Mouse (Mus musculus) hindbrain, embryonic 10.5 days (tissue): ENCODE measurements at regions not wholly inside any gene's neighbourhood (a gene's known extent, or its start where the extent isn't known, plus 50 kb on each side); places are given as distances from the start of the nearest gene placed in this dataset.

Experiments
- DNase-seq: peaks from one replicate; pipeline ENCODE4 v3.0.0-alpha.2; 2017; ENCODE audit warnings: low spot score
- H3K27ac ChIP-seq: fragments of 300-500 bp; sonication (generic); 2 replicates; pipeline ENCODE4 v1.5.1; 2016; ENCODE audit warnings: mild to moderate bottlenecking, moderate library complexity
- H3K27me3 ChIP-seq: fragments of 300-500 bp; sonication (generic); 2 replicates; pipeline ENCODE4 v1.6.1; 2016; ENCODE audit warnings: mild to moderate bottlenecking; ENCODE audit not compliant: poor library complexity, insufficient read depth, severe bottlenecking
- H3K36me3 ChIP-seq: fragments of 300-500 bp; sonication (generic); 2 replicates; pipeline ENCODE4 v1.6.1; 2016; ENCODE audit warnings: mild to moderate bottlenecking, moderate library complexity
- H3K4me1 ChIP-seq: fragments of 300-500 bp; sonication (generic); replicated peaks from 2 replicates; pipeline ENCODE4 v1.6.1; 2016; ENCODE audit warnings: mild to moderate bottlenecking
- H3K4me3 ChIP-seq: fragments of 300-500 bp; sonication (generic); 2 replicates; pipeline ENCODE4 v1.5.1; 2016; ENCODE audit warnings: mild to moderate bottlenecking, moderate library complexity
- H3K9me3 ChIP-seq: fragments of 300-500 bp; sonication (generic); 2 replicates; pipeline ENCODE4 v1.6.1; 2016; ENCODE audit warnings: mild to moderate bottlenecking, moderate library complexity
- WGBS: fragments of 180-500 bp; shearing (Covaris S2); methylation state at CpG from one replicate; pipeline ENCODE4 v1.1.7; 2016; 5-methylcytosine and 5-hydroxymethylcytosine counted together

DNA sequence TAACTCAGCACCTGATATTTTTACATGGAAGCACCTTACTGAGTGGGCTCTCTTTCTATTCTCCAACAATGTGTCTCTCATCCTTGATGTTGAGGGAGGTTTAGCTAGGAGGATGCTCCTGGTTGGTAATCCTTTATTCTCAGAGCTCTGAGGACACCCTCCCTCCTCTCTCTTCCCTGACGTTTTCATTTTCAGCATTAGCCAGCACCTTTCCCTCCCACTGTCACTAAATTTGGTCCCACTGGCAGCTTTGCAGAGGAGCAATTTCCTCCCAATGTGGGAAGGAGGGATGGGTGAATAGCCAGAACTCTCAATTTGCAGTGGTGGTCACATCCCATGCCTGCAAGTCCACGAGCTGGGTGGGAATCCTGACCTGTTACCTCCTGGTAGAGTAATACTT is 402.5 kb upstream of the Cdh4 start:
- Histone ChIP-seq H3K36me3 (no peaks in the 10 kb centered on the region), H3K4me3 (no peak overlapping the region), H3K4me1 (peaks cover 26% of the 10 kb centered on the region), H3K27ac (no peak overlapping the region), H3K9me3 (no peaks in the 10 kb centered on the region), H3K27me3 (peaks cover 6% of the 10 kb centered on the region)
- 65% methylated on average over 2 of the region's 2 CpGs for WGBS
- DNase-seq = no peak

DNA sequence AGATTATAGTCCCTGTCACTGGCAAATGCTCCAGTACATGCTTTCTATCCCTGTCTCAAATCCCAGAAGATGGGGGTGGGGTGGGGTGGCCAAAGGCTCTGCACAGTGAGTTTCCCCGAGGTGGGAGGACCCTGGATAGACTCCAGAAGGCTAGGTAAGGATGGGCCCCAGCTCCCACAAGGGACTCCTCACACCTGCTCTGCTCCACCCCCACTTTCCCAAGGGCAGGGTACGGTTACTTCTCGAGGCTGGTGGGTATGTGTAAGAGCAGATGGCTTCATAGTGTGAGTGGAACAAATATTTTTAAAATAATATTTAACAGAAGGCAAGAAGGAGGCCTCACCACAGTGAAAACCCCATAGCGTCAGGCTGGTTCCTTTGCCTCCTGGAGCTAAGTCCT is 398.6 kb upstream of the Cdh4 start:
- H3K4me3 ChIP-seq = no peak overlapping the region
- DNase-seq = no peak
- WGBS = 74% methylated on average over 4 of the region's 4 CpGs
- H3K4me1 ChIP-seq = peaks cover 33% of the 10 kb centered on the region
- H3K27me3 ChIP-seq = peaks cover 6% of the 10 kb centered on the region
- H3K27ac ChIP-seq = no peak overlapping the region
- no peaks in the 10 kb centered on the region for H3K36me3 ChIP-seq
- no peaks in the 10 kb centered on the region for H3K9me3 ChIP-seq

DNA sequence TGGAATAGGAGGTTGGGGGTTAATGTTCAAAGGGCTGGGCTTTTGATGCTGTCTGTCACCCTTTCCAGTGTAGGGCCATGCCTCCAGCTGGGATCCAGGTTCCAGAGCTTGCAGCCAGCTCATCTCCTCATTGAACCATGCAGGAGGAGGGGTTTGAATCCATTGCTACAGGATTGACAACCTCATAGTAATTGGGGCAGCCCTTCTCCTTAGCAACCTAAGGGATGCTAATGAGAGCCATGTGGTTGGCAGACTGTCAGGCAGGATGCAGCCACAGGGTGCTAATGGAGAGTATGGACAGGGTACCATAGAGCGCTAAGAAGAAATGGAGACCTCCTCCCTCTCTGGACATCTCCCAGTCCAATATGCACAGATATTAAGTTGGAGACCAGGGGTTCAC is 396.9 kb upstream of the Cdh4 start:
- H3K4me1 ChIP-seq = peaks cover 33% of the 10 kb centered on the region
- H3K36me3 ChIP-seq = no peaks in the 10 kb centered on the region
- DNase-seq = peak; percentile 45
- WGBS = 35% methylated on average over 1 of the region's 1 CpGs
- H3K27me3 ChIP-seq = peaks cover 7% of the 10 kb centered on the region
- no peak overlapping the region for H3K27ac ChIP-seq
- no peaks in the 10 kb centered on the region for H3K9me3 ChIP-seq
- H3K4me3 ChIP-seq = no peak overlapping the region

DNA sequence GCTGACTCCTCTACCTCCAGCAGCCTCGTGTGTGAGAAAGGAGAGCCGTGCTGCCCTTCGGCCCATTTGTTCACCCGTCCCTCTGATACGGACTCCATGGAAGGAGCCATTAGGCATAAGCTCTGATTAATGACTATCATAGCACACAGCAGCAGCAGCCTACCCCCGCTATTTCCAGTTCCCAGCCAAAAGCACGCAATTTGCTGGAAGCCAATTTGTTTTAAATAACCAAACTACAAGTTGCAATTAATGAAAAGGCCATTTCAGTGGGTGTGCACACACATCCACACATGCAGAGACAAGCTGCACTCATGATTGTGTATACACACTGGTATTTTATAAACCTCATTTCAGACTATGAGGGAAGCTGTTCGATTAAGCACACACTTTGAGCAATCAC is 387.8 kb upstream of the Cdh4 start:
- no peak overlapping the region for H3K27ac ChIP-seq
- no peak for DNase-seq
- H3K27me3 ChIP-seq = peaks cover 11% of the 10 kb centered on the region; the same call in 1 of the 2 replicates
- H3K36me3 ChIP-seq = no peaks in the 10 kb centered on the region
- no peak overlapping the region for H3K4me3 ChIP-seq
- 87% methylated on average over 8 of the region's 8 CpGs for WGBS
- 0 out of 2 replicates have a peak, but pooled peaks cover 2% of the 10 kb centered on the region for H3K4me1 ChIP-seq
- no peaks in the 10 kb centered on the region for H3K9me3 ChIP-seq

DNA sequence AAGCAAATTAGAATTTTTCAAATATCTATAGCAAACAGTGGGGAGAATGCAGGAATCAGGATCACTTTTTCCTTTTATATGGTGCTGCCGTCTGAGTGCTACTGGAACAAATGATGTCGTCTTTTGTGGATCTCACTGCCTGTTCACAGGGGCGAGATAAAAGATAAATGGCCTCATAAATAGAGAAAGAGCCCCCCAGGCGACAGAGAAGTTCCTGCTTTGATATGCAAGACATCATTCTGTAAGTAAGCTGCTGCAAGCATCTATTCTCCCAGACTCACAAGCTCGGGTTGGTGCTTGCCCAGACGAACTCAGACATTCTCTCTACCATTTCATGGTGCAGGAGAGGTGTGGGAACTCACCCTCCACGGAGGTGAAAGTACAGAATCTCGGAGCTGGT is 377.6 kb upstream of the Cdh4 start:
- WGBS = 50% methylated on average over 8 of the region's 8 CpGs
- Histone ChIP-seq H3K27ac (no peak overlapping the region), H3K27me3 (no peaks in the 10 kb centered on the region), H3K9me3 (no peaks in the 10 kb centered on the region), H3K4me3 (no peak overlapping the region), H3K4me1 (peaks cover 7% of the 10 kb centered on the region; the same call in 1 of the 2 replicates), H3K36me3 (no peaks in the 10 kb centered on the region)
- DNase-seq = no peak

DNA sequence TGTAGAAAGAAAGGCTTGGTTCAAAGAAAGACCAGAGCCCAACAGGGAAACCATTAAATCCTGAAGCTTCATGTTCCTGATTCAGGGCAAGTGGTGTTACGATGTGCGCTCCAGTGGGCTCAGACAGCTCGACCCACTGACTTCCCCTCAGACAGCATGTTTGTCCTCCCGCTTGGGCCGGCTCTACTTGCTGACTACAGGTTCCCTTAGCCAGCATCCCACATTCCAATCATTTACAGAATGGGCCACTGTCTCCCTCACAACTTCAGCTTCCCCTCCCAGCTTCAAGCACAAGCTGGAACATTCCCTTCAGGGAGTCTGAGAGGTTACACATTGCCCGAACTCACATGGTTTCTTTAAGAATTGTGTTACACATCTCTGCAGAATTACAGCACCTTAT is 372.7 kb upstream of the Cdh4 start:
- Histone ChIP-seq H3K27ac (no peak overlapping the region), H3K4me3 (no peak overlapping the region), H3K9me3 (no peaks in the 10 kb centered on the region), H3K4me1 (peaks cover 7% of the 10 kb centered on the region; the same call in 1 of the 2 replicates), H3K27me3 (no peaks in the 10 kb centered on the region), H3K36me3 (no peaks in the 10 kb centered on the region)
- no peak for DNase-seq
- WGBS = 71% methylated on average over 6 of the region's 6 CpGs

DNA sequence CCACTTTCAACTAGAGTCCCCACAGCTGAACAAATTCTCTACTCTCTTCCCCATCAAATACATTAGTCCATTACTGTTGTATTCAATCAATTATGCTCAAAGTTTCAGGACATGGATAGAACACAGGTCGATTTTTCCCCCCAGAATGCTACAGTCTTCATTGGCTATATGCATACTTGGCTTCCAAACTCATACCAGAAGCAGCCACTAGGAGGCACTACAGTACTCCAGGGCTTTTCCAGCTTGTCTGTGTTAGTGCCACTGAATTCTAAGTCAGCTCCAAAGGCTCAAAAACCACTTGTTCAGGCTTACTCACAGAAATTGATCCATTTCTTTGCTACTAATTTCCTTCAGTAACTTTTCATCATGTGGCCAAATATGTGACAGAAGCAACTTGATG is 371.9 kb upstream of the Cdh4 start:
- peak; percentile 59 for DNase-seq
- H3K27ac ChIP-seq = no peak overlapping the region
- no peaks in the 10 kb centered on the region for H3K27me3 ChIP-seq
- WGBS = 64% methylated on average over 1 of the region's 1 CpGs
- no peaks in the 10 kb centered on the region for H3K4me1 ChIP-seq
- H3K9me3 ChIP-seq = no peaks in the 10 kb centered on the region
- H3K36me3 ChIP-seq = no peaks in the 10 kb centered on the region
- H3K4me3 ChIP-seq = no peak overlapping the region

DNA sequence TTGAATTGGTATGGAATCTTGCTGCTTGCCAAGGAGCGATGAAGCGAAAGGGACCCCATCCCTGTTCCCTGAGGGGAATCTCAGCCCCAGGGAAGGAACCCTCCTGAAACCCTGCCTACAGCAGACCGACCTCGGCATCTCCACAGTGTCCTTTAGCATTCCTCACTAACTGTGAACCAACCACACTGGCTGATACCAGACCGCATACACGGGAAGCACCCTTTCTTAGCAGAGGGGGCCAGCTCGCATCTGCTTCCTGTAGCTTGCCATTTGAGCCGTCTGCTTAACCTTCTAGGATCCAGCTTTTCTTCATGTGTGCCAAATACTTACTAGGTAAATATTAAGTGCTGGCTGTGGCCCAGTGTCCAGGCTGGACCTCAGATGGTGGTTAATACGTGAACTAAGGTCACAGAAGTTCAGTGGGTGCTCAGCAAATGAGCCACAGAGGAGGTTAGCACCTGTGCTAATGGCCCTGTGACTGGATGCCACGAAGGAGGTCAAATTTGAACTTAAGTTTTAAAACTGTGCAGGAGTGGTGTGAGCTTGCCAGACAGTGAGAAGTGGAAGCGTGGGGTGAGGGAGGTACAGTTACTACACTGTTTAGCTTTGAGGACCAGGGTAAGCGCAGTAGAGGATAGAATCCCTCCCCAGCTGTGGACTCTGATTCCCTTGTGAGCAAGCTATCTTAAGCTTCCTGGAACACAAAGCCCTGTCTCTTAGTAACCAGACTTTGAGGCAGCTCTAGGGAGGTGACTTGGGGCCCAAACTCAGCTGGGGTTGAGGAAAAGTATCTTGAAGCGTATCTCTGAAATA is 361.6 kb upstream of the Cdh4 start:
- 82% methylated on average over 13 of the region's 13 CpGs for WGBS
- H3K9me3 ChIP-seq = no peaks in the 10 kb centered on the region

DNA sequence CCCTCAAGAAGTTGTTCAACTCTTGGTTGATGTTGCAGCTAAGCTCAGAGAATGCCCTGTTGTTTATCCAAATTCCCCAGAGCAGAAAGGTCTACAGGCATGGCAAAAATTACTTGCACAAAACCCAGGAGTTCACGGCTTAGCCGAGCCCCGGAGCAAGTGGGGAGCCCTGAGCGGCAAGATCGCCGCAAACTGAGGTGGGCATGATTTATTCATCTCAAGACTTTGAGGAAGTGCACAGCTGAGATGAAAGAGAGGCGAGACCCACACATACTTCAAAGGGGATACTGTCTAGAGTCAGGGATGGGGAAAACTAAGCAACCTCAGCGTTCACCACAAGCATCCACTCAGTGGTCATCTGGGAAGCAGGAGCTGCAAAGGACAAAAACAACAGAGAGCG is 355.3 kb upstream of the Cdh4 start:
- no peak for DNase-seq
- Histone ChIP-seq H3K4me1 (no peaks in the 10 kb centered on the region), H3K9me3 (no peaks in the 10 kb centered on the region), H3K27me3 (no peaks in the 10 kb centered on the region), H3K36me3 (no peaks in the 10 kb centered on the region), H3K4me3 (no peak overlapping the region), H3K27ac (no peak overlapping the region)
- 88% methylated on average over 9 of the region's 9 CpGs for WGBS

More for the DNA sequence above, 361.6 kb upstream of the Cdh4 start:
- DNase-seq = no peak
- H3K36me3 ChIP-seq = no peaks in the 10 kb centered on the region
- no peak overlapping the region for H3K27ac ChIP-seq
- H3K4me1 ChIP-seq = peaks cover 16% of the 10 kb centered on the region
- no peaks in the 10 kb centered on the region for H3K27me3 ChIP-seq
- H3K4me3 ChIP-seq = no peak overlapping the region

DNA sequence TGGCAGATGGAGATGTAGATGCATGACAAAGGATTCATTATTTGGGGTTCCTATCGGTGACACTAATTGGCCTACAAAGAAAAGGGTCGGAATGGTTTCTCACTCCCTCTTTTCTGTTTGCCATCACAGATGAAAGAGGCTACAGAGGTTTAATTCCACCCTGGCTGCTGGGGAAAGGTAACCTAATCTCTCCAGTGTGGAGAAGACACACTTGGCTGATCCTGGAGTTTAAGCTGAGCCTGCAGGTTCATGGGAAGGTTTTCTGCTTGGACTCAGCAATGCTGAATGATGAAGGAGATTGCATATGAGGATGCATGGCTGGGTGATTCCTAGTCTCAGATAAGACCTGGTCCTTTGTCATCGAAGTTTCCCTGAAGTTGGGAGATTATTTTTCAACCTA is 350.8 kb upstream of the Cdh4 start:
- no peak overlapping the region for H3K4me3 ChIP-seq
- WGBS = 46% methylated on average over 3 of the region's 3 CpGs
- no peak overlapping the region for H3K27ac ChIP-seq
- no peaks in the 10 kb centered on the region for H3K9me3 ChIP-seq
- H3K4me1 ChIP-seq = peaks cover 24% of the 10 kb centered on the region
- no peaks in the 10 kb centered on the region for H3K27me3 ChIP-seq
- no peaks in the 10 kb centered on the region for H3K36me3 ChIP-seq
- no peak for DNase-seq

DNA sequence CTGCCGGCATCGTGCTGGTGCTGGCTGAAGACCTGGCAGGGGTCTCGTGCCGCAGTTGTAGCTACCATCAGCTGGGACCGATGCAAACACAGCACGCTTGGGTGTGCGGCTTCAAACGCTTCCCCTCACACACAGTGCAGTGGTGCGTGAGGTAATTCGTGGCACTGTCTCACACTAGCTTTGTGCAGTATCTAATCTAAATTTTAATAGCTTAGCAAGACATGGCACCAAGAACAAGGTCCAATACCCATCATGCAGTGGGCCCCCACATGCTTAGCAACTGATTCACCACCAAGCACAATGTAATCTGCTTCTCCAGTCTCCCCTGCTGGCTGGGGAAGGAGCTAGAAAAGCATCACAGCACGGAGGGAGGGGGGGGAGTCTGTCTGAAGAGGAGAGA is 348.2 kb upstream of the Cdh4 start:
- Histone ChIP-seq H3K4me3 (no peak overlapping the region), H3K27ac (no peak overlapping the region; the same call in 1 of the 2 replicates), H3K36me3 (no peaks in the 10 kb centered on the region), H3K9me3 (0 out of 2 replicates have a peak, but pooled peaks cover 3% of the 10 kb centered on the region), H3K27me3 (no peaks in the 10 kb centered on the region), H3K4me1 (peaks cover 33% of the 10 kb centered on the region)
- 53% methylated on average over 11 of the region's 11 CpGs for WGBS
- peak; percentile 10 for DNase-seq

DNA sequence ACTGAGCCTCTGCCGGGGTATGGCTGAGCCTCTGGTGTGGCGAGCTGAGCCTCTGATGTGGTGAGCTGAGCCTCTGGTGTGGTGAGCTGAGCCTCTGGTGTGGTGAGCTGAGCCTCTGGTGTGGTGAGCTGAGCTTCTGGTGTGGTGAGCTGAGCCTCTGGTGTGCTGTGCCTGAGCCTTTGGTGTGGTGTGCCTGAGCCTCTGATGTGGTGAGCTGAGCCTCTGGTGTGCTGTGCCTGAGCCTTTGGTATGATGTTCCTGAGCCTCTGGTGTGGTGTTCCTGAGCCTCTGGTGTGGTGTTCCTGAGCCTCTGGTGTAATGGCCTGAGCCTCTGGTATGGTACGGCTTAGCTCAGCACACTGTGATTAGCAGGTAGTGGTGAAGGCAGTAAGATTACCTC is 346.2 kb upstream of the Cdh4 start:
- H3K9me3 ChIP-seq = 0 out of 2 replicates have a peak, but pooled peaks cover 4% of the 10 kb centered on the region
- no peak for DNase-seq
- peaks cover 33% of the 10 kb centered on the region for H3K4me1 ChIP-seq
- H3K27me3 ChIP-seq = no peaks in the 10 kb centered on the region
- no peaks in the 10 kb centered on the region for H3K36me3 ChIP-seq
- H3K27ac ChIP-seq = peak overlapping the region; percentile 50; the same call in 1 of the 2 replicates
- no peak overlapping the region for H3K4me3 ChIP-seq
- 94% methylated on average over 3 of the region's 3 CpGs for WGBS

DNA sequence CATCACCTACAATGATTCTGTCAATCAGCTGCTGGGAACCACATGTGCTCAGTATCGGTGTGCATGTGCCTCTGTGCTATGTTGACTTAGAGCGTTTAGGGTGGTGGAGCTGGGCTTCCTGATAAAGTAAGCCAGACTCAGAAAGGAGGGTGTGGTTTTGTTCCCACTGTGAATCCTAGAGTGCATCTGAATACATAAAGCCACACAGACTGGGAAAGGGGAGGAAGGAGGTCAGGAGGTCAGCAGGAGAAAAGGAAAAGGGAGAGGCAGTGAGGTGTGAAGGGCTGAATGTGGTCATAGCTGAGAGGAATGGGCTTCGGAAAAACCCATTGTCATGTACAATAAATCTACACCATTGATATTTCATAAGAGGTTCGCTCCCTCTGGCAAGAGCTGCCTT is 345.4 kb upstream of the Cdh4 start:
- Histone ChIP-seq H3K36me3 (no peaks in the 10 kb centered on the region), H3K27me3 (no peaks in the 10 kb centered on the region), H3K4me3 (no peak overlapping the region), H3K27ac (no peak overlapping the region), H3K9me3 (0 out of 2 replicates have a peak, but pooled peaks cover 4% of the 10 kb centered on the region), H3K4me1 (peaks cover 33% of the 10 kb centered on the region)
- DNase-seq = no peak
- WGBS = 32% methylated on average over 4 of the region's 4 CpGs
